17 mouse cellular contexts compared by ENCODE assay signal in genomic region chr11:47445683-47446082, GRCm38 (mm10).
DNase-seq lines count a peak whose midpoint lies in the region; TF ChIP-seq lines count a peak whose summit lies in the region.
"Had no signal": no experiment of that assay in that cellular context is flagged by ENCODE, and none has a peak within 500 bp of the region (broad histone marks: within the 10 kb centered on the region; RNA-seq: fewer than 3 reads in every experiment).

No protein-coding gene starts in this region.

- H3K9ac ChIP-seq in MEL (ENCODE audit: control insufficient read depth, low read depth, low read length, poor library complexity, severe bottlenecking) = no peak overlapping the region

- TF ChIP-seq CTCF in MEL (IDR thresholded peaks at IDR 0.05 in 2 of 3, conservative IDR thresholded peaks at IDR 0.05 in 1 of 3; ENCODE audit: control insufficient read depth in 1 of 3, insufficient read depth in 1 of 3, low read depth in 2 of 3, low read length in 3 of 3, poor library complexity in 1 of 3, severe bottlenecking in 1 of 3) = no peak

- H3K4me3 ChIP-seq in MEL (ENCODE audit: control insufficient read depth in 1 of 2, insufficient read depth in 1 of 2, low read depth in 2 of 2, low read length in 2 of 2) = peak overlapping the region in 1 of 2 experiments; percentile 12; a peak in 1 of 4 replicates

- H3K79me2 ChIP-seq in MEL (ENCODE audit: control insufficient read depth, insufficient read depth, low read length, poor library complexity) = no peaks in the 10 kb centered on the region

- DNase-seq in MEL (ENCODE audit: low read depth, low spot score) = peak; percentile 74
- no peak for DNase-seq in left cerebral cortex, adult 11 months (ENCODE audit: low spot score)
- DNase-seq: adrenal gland, adult 2 months; adrenal gland, adult 8-10 months; adrenal gland, postnatal 10 days; adrenal gland, postnatal 14 days; adrenal gland, postnatal 25 days; adrenal gland, postnatal 36 days; B cell, adult 2 months; cerebellum, adult 11 months; cerebellum, adult 11-12 months; cerebellum, adult 18-20 months; cerebellum, adult 2 months; cerebellum, adult 8-10 months had no signal

- peaks cover 0 to 31% of the 10 kb centered on the region in 2 experiments; a peak in 2 of 4 replicates for H3K36me3 ChIP-seq in MEL (ENCODE audit: control insufficient read depth in 1 of 2, insufficient read depth in 2 of 2, low read length in 2 of 2)
- H3K36me3 ChIP-seq: G1E had no signal

- no peaks in the 10 kb centered on the region for H3K9me3 ChIP-seq in MEL (replicated peaks; ENCODE audit: insufficient read depth, low read length)
- H3K9me3 ChIP-seq: G1E had no signal

- TF ChIP-seq POLR2A in MEL (IDR thresholded peaks at IDR 0.05; ENCODE audit: control insufficient read depth in 1 of 2, insufficient read depth in 1 of 2, low read depth in 1 of 2, low read length in 2 of 2, poor library complexity in 1 of 2) = no peak

- H3K27ac ChIP-seq in MEL (ENCODE audit: control insufficient read depth, low read depth, low read length) = peak overlapping the region; percentile 96

- H3K4me1 ChIP-seq in MEL (ENCODE audit: control insufficient read depth in 1 of 2, insufficient read depth in 2 of 2, low read length in 2 of 2) = peaks cover 18 to 22% of the 10 kb centered on the region in 2 experiments

- H3K27me3 ChIP-seq in MEL (ENCODE audit: control insufficient read depth in 1 of 2, insufficient read depth in 2 of 2, low read length in 2 of 2) = no peaks in the 10 kb centered on the region
- H3K27me3 ChIP-seq: CH12.LX, Patski had no signal

- TF ChIP-seq EP300 in MEL (IDR thresholded peaks at IDR 0.05; ENCODE audit: low read depth in 1 of 2, low read length in 2 of 2) = peak; percentile 83 to 88

- TF ChIP-seq RAD21 in MEL (IDR thresholded peaks at IDR 0.05; ENCODE audit: low read depth, low read length) = no peak

TF ChIP-seq in MEL, 35 proteins besides CTCF, POLR2A, EP300 and RAD21:
- TF ChIP-seq NRF1 (IDR thresholded peaks at IDR 0.05; ENCODE audit: insufficient read depth, low read depth, low read length, poor library complexity, severe bottlenecking) (no peak), NELFE (IDR thresholded peaks at IDR 0.05; ENCODE audit: low read depth, low read length) (no peak), MAFK (IDR thresholded peaks at IDR 0.05; ENCODE audit: borderline replicate concordance, low read depth, low read length) (peak; percentile 17; the same call in 1 of the 2 replicates), USF2 (IDR thresholded peaks at IDR 0.05; ENCODE audit: borderline replicate concordance in 1 of 2, insufficient read depth in 1 of 2, low read depth in 1 of 2, low read length in 2 of 2) (no peak), TCF12 (IDR thresholded peaks at IDR 0.05; ENCODE audit: low read depth, low read length) (peak; percentile 72), BHLHE40 (IDR thresholded peaks at IDR 0.05; ENCODE audit: borderline replicate concordance, low read depth, low read length) (peak; percentile 63), MYB (IDR thresholded peaks at IDR 0.05; ENCODE audit: low read depth, low read length) (peak; percentile 53), E2F4 (IDR thresholded peaks at IDR 0.05; ENCODE audit: borderline replicate concordance, low read depth, low read length) (no peak), RCOR1 (IDR thresholded peaks at IDR 0.05; ENCODE audit: low read depth, low read length) (peak; percentile 96), SIN3A (IDR thresholded peaks at IDR 0.05; ENCODE audit: low read length) (no peak), SMC3 (IDR thresholded peaks at IDR 0.05; ENCODE audit: low read depth, low read length) (no peak), ZKSCAN1 (IDR thresholded peaks at IDR 0.05; ENCODE audit: low read depth, low read length) (no peak), POLR2AphosphoS2 (IDR thresholded peaks at IDR 0.05; ENCODE audit: low read length) (no peak), ZNF384 (IDR thresholded peaks at IDR 0.05; ENCODE audit: low read depth, low read length) (peak; percentile 93), GABPA (IDR thresholded peaks at IDR 0.05; ENCODE audit: low read depth, low read length) (no peak), ETS1 (IDR thresholded peaks at IDR 0.05; ENCODE audit: low read depth, low read length) (peak; percentile 72; the same call in 1 of the 2 replicates), MXI1 (IDR thresholded peaks at IDR 0.05; ENCODE audit: low read depth, low read length) (peak; percentile 41; the same call in 1 of the 2 replicates), JUND (IDR thresholded peaks at IDR 0.05; ENCODE audit: low read depth, low read length) (no peak), MEF2A (IDR thresholded peaks at IDR 0.05; ENCODE audit: extremely low read depth, insufficient replicate concordance, low read depth, low read length, poor library complexity, severe bottlenecking) (no peak), GATA1 (IDR thresholded peaks at IDR 0.05; ENCODE audit: low read depth, low read length) (peak; percentile 81), POLR2AphosphoS5 (IDR thresholded peaks at IDR 0.05; ENCODE audit: borderline replicate concordance, low read depth, low read length) (no peak), MAZ (IDR thresholded peaks at IDR 0.05; ENCODE audit: low read depth, low read length) (no peak)
